Mouse (Mus musculus) liver, embryonic 14.5 days (tissue): Measurements from ENCODE around the gene Lgals9.

Source experiments
- CTCF ChIP-seq: IDR thresholded peaks from 2 replicates; pipeline ENCODE4 v1.5.1; 2016; ENCODE audit warnings: antibody characterized with exemption, low read depth, control low read depth
- EP300 ChIP-seq: IDR thresholded peaks from 2 replicates; pipeline ENCODE4 v1.6.1; 2016; ENCODE audit warnings: antibody characterized with exemption, low read depth

- TF ChIP-seq CTCF (no peak), EP300 (no peak)
Measured at GRCm38 (mm10) chr11:79002551-79002951, 17.8 kb upstream of the Lgals9 start.
